Mouse (Mus musculus): Measurements from ENCODE around the gene Snrpf.

DNA sequence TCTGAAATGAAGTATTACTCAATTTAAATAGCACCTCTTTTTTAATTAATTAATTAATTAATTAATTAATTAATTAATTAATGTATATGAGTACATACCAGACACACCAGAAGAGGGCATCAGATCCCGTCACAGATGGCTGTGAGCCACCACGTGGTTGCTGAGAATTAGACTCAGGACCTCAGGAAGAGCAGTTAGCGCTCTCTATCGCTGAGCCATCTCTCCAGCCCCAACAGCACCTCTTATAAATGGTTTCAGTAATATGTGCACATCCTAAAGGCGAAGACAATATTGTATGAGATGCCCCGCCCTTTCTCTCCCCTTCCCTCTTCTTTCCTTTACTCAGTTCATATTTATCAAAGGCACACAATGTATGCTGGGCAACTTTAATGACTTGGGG, 20.8 kb downstream of the Snrpf start:
- TF ChIP-seq CTCF (IDR thresholded peaks at IDR 0.05; ENCODE audit: low read depth) = no peak
- TF ChIP-seq EP300 (IDR thresholded peaks at IDR 0.05; ENCODE audit: low read depth) = no peak

Measured in liver, postnatal 0 days (tissue).